Mouse (Mus musculus): ENCODE data around the gene Shb. TPM values are rescaled to one million over a fixed set of nuclear protein-coding genes. Genes with fewer than 3 reads are reported as not detected.

The Shb gene
- polyA plus RNA-seq (2015; fragmentation: Nextera tagmentation; extraction: Ambion mirVana): 2.6 and 3.8 TPM in 2 replicates

GRCm38 (mm10) chr4:45532375-45532774, at the start of gene Shb:
Shb (minus strand) TSS chr4:45532470.
- Histone ChIP-seq H3K9me3 (ENCODE audit: control insufficient read depth, low read length) (no peaks in the 10 kb centered on the region), H3K27me3 (replicated peaks; ENCODE audit: control insufficient read depth, insufficient read depth, low read length) (no peaks in the 10 kb centered on the region), H3K9ac (ENCODE audit: low read depth, low read length) (no peak within 1 kb of the TSS), H3K4me3 (ENCODE audit: low read length) (peak within 1 kb of the TSS; percentile 76), H3K4me2 (ENCODE audit: low read length) (peak within 1 kb of the TSS; percentile 92), H3K4me1 (ENCODE audit: control insufficient read depth, insufficient read depth, low read depth, low read length) (peaks cover 15% of the 10 kb centered on the region), H3K27ac (ENCODE audit: low read depth, low read length) (no peak within 1 kb of the TSS), H3K36me3 (ENCODE audit: control insufficient read depth, insufficient read depth, low read length) (no peaks in the 10 kb centered on the region)
- WGBS: 17% methylated on average over 7 of the region's 7 CpGs
- ATAC-seq: no peak

DNA sequence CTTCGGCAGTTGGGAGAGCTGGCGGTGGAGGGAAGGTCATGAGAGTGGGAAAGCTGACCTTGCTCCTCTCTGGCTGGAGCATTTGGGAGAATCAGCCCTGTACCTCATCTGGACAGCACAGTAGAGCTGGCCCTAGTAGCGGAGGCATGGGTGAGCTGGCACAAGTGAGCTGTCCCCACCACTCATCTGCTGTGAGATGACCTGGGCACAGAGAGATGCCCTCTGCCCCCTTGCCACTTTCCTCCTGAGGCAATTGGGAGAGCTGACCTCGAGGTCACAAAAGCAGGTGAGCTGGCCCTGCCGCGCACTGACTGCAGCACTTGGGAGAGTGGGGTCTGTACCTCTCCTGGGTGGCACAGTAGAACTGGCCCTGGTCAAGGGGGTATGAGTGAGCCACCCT, 48.8 kb upstream of the Shb start:
- ATAC-seq: no peak
- Histone ChIP-seq H3K9me3 (ENCODE audit: control insufficient read depth, low read length) (no peaks in the 10 kb centered on the region), H3K9ac (ENCODE audit: low read depth, low read length) (no peak overlapping the region), H3K4me3 (ENCODE audit: low read length) (no peak overlapping the region), H3K27me3 (replicated peaks; ENCODE audit: control insufficient read depth, insufficient read depth, low read length) (no peaks in the 10 kb centered on the region), H3K4me1 (ENCODE audit: control insufficient read depth, insufficient read depth, low read depth, low read length) (peaks cover 3% of the 10 kb centered on the region), H3K4me2 (ENCODE audit: low read length) (no peak overlapping the region), H3K36me3 (ENCODE audit: control insufficient read depth, insufficient read depth, low read length) (no peaks in the 10 kb centered on the region), H3K27ac (ENCODE audit: low read depth, low read length) (no peak overlapping the region)
- 94% methylated on average over 6 of the region's 6 CpGs for WGBS

GRCm38 (mm10) chr4:45578554-45579370, 46.5 kb upstream of the Shb start:
- 26% methylated on average over 20 of the region's 22 CpGs for WGBS
- Histone ChIP-seq H3K36me3 (ENCODE audit: control insufficient read depth, insufficient read depth, low read length) (no peaks in the 10 kb centered on the region), H3K27ac (ENCODE audit: low read depth, low read length) (no peak overlapping the region), H3K27me3 (replicated peaks; ENCODE audit: control insufficient read depth, insufficient read depth, low read length) (no peaks in the 10 kb centered on the region), H3K4me1 (ENCODE audit: control insufficient read depth, insufficient read depth, low read depth, low read length) (peaks cover 3% of the 10 kb centered on the region), H3K9me3 (ENCODE audit: control insufficient read depth, low read length) (no peaks in the 10 kb centered on the region), H3K4me2 (ENCODE audit: low read length) (no peak overlapping the region), H3K9ac (ENCODE audit: low read depth, low read length) (no peak overlapping the region), H3K4me3 (ENCODE audit: low read length) (no peak overlapping the region)
- peak; percentile 20; the same call in 1 of the 2 replicates for ATAC-seq

GRCm38 (mm10) chr4:45577631-45578030, 45.4 kb upstream of the Shb start:
- H3K27ac ChIP-seq (ENCODE audit: low read depth, low read length): no peak overlapping the region
- whole genome bisulfite sequencing: 41% methylated on average over 8 of the region's 8 CpGs
- H3K4me2 ChIP-seq (ENCODE audit: low read length): no peak overlapping the region

GRCm38 (mm10) chr4:45574614-45575169, 42.4 kb upstream of the Shb start:
- no peak for ATAC-seq
- Histone ChIP-seq H3K9ac (ENCODE audit: low read depth, low read length) (no peak overlapping the region), H3K9me3 (ENCODE audit: control insufficient read depth, low read length) (no peaks in the 10 kb centered on the region), H3K4me3 (ENCODE audit: low read length) (no peak overlapping the region), H3K27me3 (replicated peaks; ENCODE audit: control insufficient read depth, insufficient read depth, low read length) (no peaks in the 10 kb centered on the region), H3K36me3 (ENCODE audit: control insufficient read depth, insufficient read depth, low read length) (no peaks in the 10 kb centered on the region), H3K4me2 (ENCODE audit: low read length) (no peak overlapping the region), H3K27ac (ENCODE audit: low read depth, low read length) (no peak overlapping the region), H3K4me1 (ENCODE audit: control insufficient read depth, insufficient read depth, low read depth, low read length) (peaks cover 3% of the 10 kb centered on the region)
- WGBS: 66% methylated on average over 15 of the region's 15 CpGs

More at GRCm38 (mm10) chr4:45577631-45578030, 45.4 kb upstream of the Shb start:
- Histone ChIP-seq H3K9me3 (ENCODE audit: control insufficient read depth, low read length) (no peaks in the 10 kb centered on the region), H3K4me3 (ENCODE audit: low read length) (no peak overlapping the region), H3K36me3 (ENCODE audit: control insufficient read depth, insufficient read depth, low read length) (no peaks in the 10 kb centered on the region), H3K9ac (ENCODE audit: low read depth, low read length) (no peak overlapping the region), H3K4me1 (ENCODE audit: control insufficient read depth, insufficient read depth, low read depth, low read length) (peaks cover 3% of the 10 kb centered on the region), H3K27me3 (replicated peaks; ENCODE audit: control insufficient read depth, insufficient read depth, low read length) (no peaks in the 10 kb centered on the region)
- no peak for ATAC-seq

GRCm38 (mm10) chr4:45569521-45569920, 37.3 kb upstream of the Shb start:
- H3K27me3 ChIP-seq (replicated peaks; ENCODE audit: control insufficient read depth, insufficient read depth, low read length): no peaks in the 10 kb centered on the region
- H3K27ac ChIP-seq (ENCODE audit: low read depth, low read length): no peak overlapping the region
- H3K4me2 ChIP-seq (ENCODE audit: low read length): no peak overlapping the region
- no peaks in the 10 kb centered on the region for H3K9me3 ChIP-seq (ENCODE audit: control insufficient read depth, low read length)
- WGBS: 68% methylated on average over 5 of the region's 5 CpGs
- no peak for ATAC-seq
- no peak overlapping the region for H3K4me3 ChIP-seq (ENCODE audit: low read length)
- H3K4me1 ChIP-seq (ENCODE audit: control insufficient read depth, insufficient read depth, low read depth, low read length): no peaks in the 10 kb centered on the region
- H3K36me3 ChIP-seq (ENCODE audit: control insufficient read depth, insufficient read depth, low read length): no peaks in the 10 kb centered on the region
- no peak overlapping the region for H3K9ac ChIP-seq (ENCODE audit: low read depth, low read length)

- no peaks in the 10 kb centered on the region for H3K27me3 ChIP-seq (replicated peaks; ENCODE audit: control insufficient read depth, insufficient read depth, low read length)
- H3K36me3 ChIP-seq (ENCODE audit: control insufficient read depth, insufficient read depth, low read length): no peaks in the 10 kb centered on the region
- no peak overlapping the region for H3K27ac ChIP-seq (ENCODE audit: low read depth, low read length)
- no peaks in the 10 kb centered on the region for H3K9me3 ChIP-seq (ENCODE audit: control insufficient read depth, low read length)
- WGBS: 85% methylated on average over 5 of the region's 5 CpGs
- H3K4me1 ChIP-seq (ENCODE audit: control insufficient read depth, insufficient read depth, low read depth, low read length): no peaks in the 10 kb centered on the region
- no peak for ATAC-seq
- no peak overlapping the region for H3K4me3 ChIP-seq (ENCODE audit: low read length)
- no peak overlapping the region for H3K4me2 ChIP-seq (ENCODE audit: low read length)
- H3K9ac ChIP-seq (ENCODE audit: low read depth, low read length): no peak overlapping the region
These were observed 25.9 kb upstream of the Shb start for GRCm38 (mm10) chr4:45558211-45558610.

- H3K9me3 ChIP-seq (ENCODE audit: control insufficient read depth, low read length): no peaks in the 10 kb centered on the region
- H3K4me2 ChIP-seq (ENCODE audit: low read length): no peak overlapping the region
- H3K4me3 ChIP-seq (ENCODE audit: low read length): no peak overlapping the region
- ATAC-seq: no peak
- H3K27me3 ChIP-seq (replicated peaks; ENCODE audit: control insufficient read depth, insufficient read depth, low read length): no peaks in the 10 kb centered on the region
- no peaks in the 10 kb centered on the region for H3K4me1 ChIP-seq (ENCODE audit: control insufficient read depth, insufficient read depth, low read depth, low read length)
- no peaks in the 10 kb centered on the region for H3K36me3 ChIP-seq (ENCODE audit: control insufficient read depth, insufficient read depth, low read length)
- H3K27ac ChIP-seq (ENCODE audit: low read depth, low read length): no peak overlapping the region
- H3K9ac ChIP-seq (ENCODE audit: low read depth, low read length): no peak overlapping the region
- 56% methylated on average over 4 of the region's 4 CpGs for WGBS
These were observed 20.3 kb upstream of the Shb start for GRCm38 (mm10) chr4:45552571-45552970.

DNA sequence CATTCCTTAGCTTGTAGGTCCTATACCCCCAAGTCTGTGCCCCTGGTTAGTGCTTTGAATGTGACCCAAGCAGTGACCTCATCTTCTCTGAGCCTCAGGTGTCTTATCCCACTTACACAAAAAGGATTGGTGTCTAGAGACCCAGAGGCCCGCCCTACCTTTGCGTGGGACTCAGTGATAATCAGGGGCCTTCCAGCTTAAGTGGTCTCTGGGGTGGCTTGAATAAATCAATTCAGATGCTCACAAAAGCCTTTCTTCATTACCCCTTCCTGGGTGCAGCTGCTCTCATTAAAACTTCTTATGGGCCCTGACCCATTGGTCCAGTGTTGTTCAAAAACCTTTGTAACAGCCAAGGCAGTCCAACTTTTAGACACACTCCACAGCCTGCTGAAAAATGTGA, 18.7 kb upstream of the Shb start:
- Histone ChIP-seq H3K4me1 (ENCODE audit: control insufficient read depth, insufficient read depth, low read depth, low read length) (no peaks in the 10 kb centered on the region), H3K4me2 (ENCODE audit: low read length) (no peak overlapping the region), H3K4me3 (ENCODE audit: low read length) (no peak overlapping the region), H3K27ac (ENCODE audit: low read depth, low read length) (no peak overlapping the region), H3K36me3 (ENCODE audit: control insufficient read depth, insufficient read depth, low read length) (no peaks in the 10 kb centered on the region), H3K9me3 (ENCODE audit: control insufficient read depth, low read length) (no peaks in the 10 kb centered on the region), H3K27me3 (replicated peaks; ENCODE audit: control insufficient read depth, insufficient read depth, low read length) (no peaks in the 10 kb centered on the region), H3K9ac (ENCODE audit: low read depth, low read length) (no peak overlapping the region)
- 17% methylated on average over 2 of the region's 2 CpGs for WGBS
- no peak for ATAC-seq
